Mouse (Mus musculus) G1E (cell line): ENCODE measurements around the gene Eif2b2. TPM values are rescaled to one million over a fixed set of nuclear protein-coding genes. Genes with fewer than 3 reads are reported as not detected.

Source experiments
- ATAC-seq: 2 replicates; pipeline ENCODE4 v1.8.0; 2016; ENCODE audit warnings: mild to moderate bottlenecking; ENCODE audit not compliant: insufficient number of reproducible peaks, poor library complexity, low FRiP score, severe bottlenecking; ENCODE audit errors: extremely low read depth
- DNase-seq: peaks from one replicate; pipeline ENCODE4 v3.0.0; 2012; ENCODE audit warnings: low spot score
- H3K27me3 ChIP-seq: 2 replicates; pipeline ENCODE4 v1.6.1; 2012; ENCODE audit warnings: mild to moderate bottlenecking, low read length, inconsistent platforms; ENCODE audit not compliant: insufficient read depth
- H3K36me3 ChIP-seq: replicated peaks from 2 replicates; pipeline ENCODE3; 2012; ENCODE audit warnings: mild to moderate bottlenecking, inconsistent platforms
- H3K4me1 ChIP-seq: 2 replicates; pipeline ENCODE4 v1.6.1; 2012; ENCODE audit warnings: low read depth, low read length, inconsistent platforms, mixed read lengths; ENCODE audit not compliant: insufficient read depth
- H3K4me3 ChIP-seq: 2 replicates; pipeline ENCODE4 v1.5.1; 2012; ENCODE audit warnings: low read depth, mild to moderate bottlenecking, inconsistent platforms, low read length, moderate library complexity, mixed read lengths
- H3K9me3 ChIP-seq: replicated peaks from 2 replicates; pipeline ENCODE4 v1.6.1; 2012; ENCODE audit warnings: inconsistent platforms
- CTCF ChIP-seq: IDR thresholded peaks from 2 replicates; pipeline ENCODE4 v1.5.1; 2012; ENCODE audit warnings: low read depth, low read length, inconsistent platforms, mixed read lengths
- GATA1 ChIP-seq: IDR thresholded peaks from 2 replicates; pipeline ENCODE4 v1.6.1; 2012; ENCODE audit warnings: borderline replicate concordance, low read length, inconsistent platforms, mixed read lengths
- GATA2 ChIP-seq: IDR thresholded peaks from 2 replicates; pipeline ENCODE4 v1.6.1; 2012; ENCODE audit warnings: low read depth, low read length, inconsistent platforms, borderline replicate concordance
- POLR2AphosphoS5 ChIP-seq: IDR thresholded peaks from 2 replicates; pipeline ENCODE4 v1.6.1; 2012; ENCODE audit warnings: low read depth, low read length, inconsistent platforms; ENCODE audit not compliant: insufficient replicate concordance
- TAL1 ChIP-seq: conservative IDR thresholded peaks from 2 replicates; pipeline ENCODE4 v1.6.1; 2012; ENCODE audit warnings: low read depth, low read length, inconsistent platforms, mixed read lengths
- polyA plus RNA-seq: library from polyadenylated mRNA; stranded (reverse); fragments of >175 nt; gene quantifications from 2 replicates; pipeline ENCODE4 v1.2.3, GENCODE M21; 2012
- total RNA-seq, 2 experiments: library from RNA; stranded (forward) in 1 of 2; stranded (reverse) in 1 of 2; fragments of 200-1000 nt in 1 of 2; fragments of >200 nt in 1 of 2; fragmentation: Nextera tagmentation in 1 of 2; gene quantifications; 2 replicates each; pipeline ENCODE4 v1.2.3; 2014 to 2017

The Eif2b2 gene
- total and polyA plus RNA-seq, 3 experiments: 28.4 to 320 (median 155) TPM

DNA sequence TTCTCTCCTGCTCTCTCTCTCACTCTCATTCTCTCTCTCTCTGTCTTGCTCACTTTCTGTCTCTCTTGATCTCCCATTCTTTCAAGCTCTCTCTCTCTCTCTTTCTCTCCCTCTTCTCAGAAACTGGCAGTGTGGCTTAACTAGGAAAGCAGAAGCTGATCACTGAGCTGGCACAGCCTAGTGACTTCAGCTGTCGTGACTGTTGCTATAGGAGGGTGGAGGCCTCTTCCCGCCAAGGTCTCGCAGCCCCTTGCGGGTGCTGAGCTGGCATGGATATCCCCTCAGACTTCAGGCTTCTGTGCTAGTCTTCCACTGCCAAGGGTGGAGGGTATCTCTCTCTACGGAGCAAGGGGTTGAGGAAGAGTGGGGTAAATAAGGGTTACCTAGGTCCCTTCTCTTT is 36.4 kb upstream of the Eif2b2 start:
- Histone ChIP-seq H3K9me3 (no peaks in the 10 kb centered on the region), H3K4me3 (no peak overlapping the region), H3K36me3 (no peaks in the 10 kb centered on the region), H3K27me3 (peaks cover 74% of the 10 kb centered on the region), H3K4me1 (peaks cover 4% of the 10 kb centered on the region)
- no peak for TF ChIP-seq CTCF
- no peak for TF ChIP-seq GATA2
- no peak for TF ChIP-seq POLR2AphosphoS5
- no peak for TF ChIP-seq GATA1
- no peak for TF ChIP-seq TAL1
- ATAC-seq (no peak), DNase-seq (no peak)

DNA sequence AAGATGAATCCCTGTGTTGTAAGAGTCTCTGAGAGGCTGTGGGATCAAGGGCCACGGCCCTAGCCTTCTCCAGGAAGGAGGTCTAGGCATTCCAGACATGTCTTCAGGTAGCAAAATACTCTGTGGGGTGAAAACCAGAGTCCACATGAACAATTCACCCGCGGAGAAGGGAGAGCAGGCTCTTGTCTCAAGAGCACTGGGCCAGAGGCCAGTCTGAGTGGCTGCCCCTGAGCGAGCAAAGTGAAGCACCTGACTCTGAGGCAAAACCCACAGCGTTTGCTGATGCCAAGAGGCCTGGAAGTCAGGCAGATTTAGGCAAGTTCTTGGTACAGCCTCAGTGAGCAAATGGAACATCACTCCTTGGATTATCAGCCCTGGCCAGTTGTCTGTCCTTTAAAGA is 35.2 kb upstream of the Eif2b2 start:
- Histone ChIP-seq H3K9me3 (no peaks in the 10 kb centered on the region), H3K4me1 (peaks cover 4% of the 10 kb centered on the region; the same call in 1 of the 2 replicates), H3K4me3 (no peak overlapping the region), H3K36me3 (no peaks in the 10 kb centered on the region), H3K27me3 (peaks cover 61% of the 10 kb centered on the region)
- no peak for TF ChIP-seq CTCF
- no peak for TF ChIP-seq GATA2
- TF ChIP-seq POLR2AphosphoS5: no peak
- no peak for TF ChIP-seq TAL1
- no peak for TF ChIP-seq GATA1
- ATAC-seq: no peak
- no peak for DNase-seq

DNA sequence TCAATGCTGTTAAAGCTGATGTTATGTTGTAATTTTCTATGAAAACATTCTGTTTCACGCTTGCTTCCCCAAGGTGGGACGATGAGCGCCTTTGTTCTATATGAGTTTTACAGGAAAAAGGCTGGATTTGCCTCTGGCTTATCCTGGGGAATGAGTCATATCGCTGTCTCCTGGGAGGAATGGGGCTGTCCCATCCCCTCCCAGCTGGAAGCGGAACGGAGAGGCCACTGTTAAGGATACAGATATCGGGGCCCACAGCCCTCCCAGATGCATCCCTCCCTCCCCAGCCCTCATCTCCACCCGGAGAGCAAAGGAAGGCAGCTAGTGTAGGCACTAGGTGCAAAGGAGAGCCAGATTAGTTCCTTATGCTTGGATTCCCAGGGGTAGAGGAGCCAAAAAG is 33.5 kb upstream of the Eif2b2 start:
- no peak for TF ChIP-seq POLR2AphosphoS5
- no peak for TF ChIP-seq GATA1
- no peak for TF ChIP-seq CTCF
- no peak for TF ChIP-seq TAL1
- no peak for TF ChIP-seq GATA2
- no peak for ATAC-seq
- H3K36me3 ChIP-seq: no peaks in the 10 kb centered on the region
- H3K27me3 ChIP-seq: peaks cover 53% of the 10 kb centered on the region
- peaks cover 4% of the 10 kb centered on the region; the same call in 1 of the 2 replicates for H3K4me1 ChIP-seq
- no peak for DNase-seq
- no peak overlapping the region for H3K4me3 ChIP-seq
- H3K9me3 ChIP-seq: no peaks in the 10 kb centered on the region

DNA sequence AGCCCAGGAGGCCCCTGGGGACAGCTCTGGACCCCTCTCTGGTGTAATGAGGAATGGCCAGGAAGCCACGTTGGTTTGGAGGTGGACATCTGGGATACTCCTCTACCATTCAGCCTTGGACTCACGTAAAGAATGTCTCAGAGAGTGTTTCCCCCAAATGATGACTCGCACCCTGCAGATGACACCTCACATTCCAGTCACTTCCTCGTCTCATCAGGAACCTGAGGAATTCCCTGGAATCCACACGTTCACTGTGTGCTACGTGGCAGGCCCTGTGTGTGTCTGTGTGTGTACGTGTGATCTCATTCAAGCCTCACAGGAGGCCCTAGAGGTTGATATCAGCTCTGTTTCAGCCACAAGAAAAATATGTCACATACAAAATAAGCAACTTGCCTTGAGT is 32.9 kb upstream of the Eif2b2 start:
- peaks cover 4% of the 10 kb centered on the region; the same call in 1 of the 2 replicates for H3K4me1 ChIP-seq
- ATAC-seq: no peak
- H3K27me3 ChIP-seq: peaks cover 48% of the 10 kb centered on the region

DNA sequence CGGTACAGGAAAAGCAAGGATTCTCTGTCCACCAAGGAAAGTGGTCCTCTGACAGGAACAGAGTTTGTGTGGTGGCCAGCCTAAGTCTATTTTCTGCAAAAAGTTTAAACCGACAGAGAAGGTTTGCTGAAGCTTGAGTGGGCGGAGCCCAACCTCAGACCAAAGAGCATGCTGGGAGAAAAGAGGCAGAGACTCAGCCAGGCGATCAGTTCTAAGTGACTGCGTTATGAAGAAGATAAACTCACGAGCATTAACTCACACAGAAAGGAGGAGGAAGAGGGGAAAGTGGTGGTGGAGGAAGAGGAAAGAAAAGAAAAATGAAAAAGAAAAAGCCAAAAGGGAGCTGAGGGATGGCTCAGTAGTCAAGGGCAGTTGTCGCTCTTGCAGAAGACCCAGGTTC is 29.0 kb upstream of the Eif2b2 start:
- Histone ChIP-seq H3K9me3 (no peaks in the 10 kb centered on the region), H3K27me3 (peaks cover 45% of the 10 kb centered on the region), H3K36me3 (no peaks in the 10 kb centered on the region), H3K4me1 (peaks cover 7% of the 10 kb centered on the region), H3K4me3 (no peak overlapping the region)
- ATAC-seq: no peak
- no peak for DNase-seq
- TF ChIP-seq CTCF (no peak), GATA2 (no peak), POLR2AphosphoS5 (no peak), GATA1 (no peak), TAL1 (no peak)

More for the DNA sequence above, 32.9 kb upstream of the Eif2b2 start:
- H3K9me3 ChIP-seq: no peaks in the 10 kb centered on the region
- TF ChIP-seq GATA1: no peak
- TF ChIP-seq TAL1: no peak
- no peak for TF ChIP-seq POLR2AphosphoS5
- no peak for TF ChIP-seq GATA2
- TF ChIP-seq CTCF: no peak
- H3K36me3 ChIP-seq: no peaks in the 10 kb centered on the region
- no peak for DNase-seq
- no peak overlapping the region for H3K4me3 ChIP-seq

DNA sequence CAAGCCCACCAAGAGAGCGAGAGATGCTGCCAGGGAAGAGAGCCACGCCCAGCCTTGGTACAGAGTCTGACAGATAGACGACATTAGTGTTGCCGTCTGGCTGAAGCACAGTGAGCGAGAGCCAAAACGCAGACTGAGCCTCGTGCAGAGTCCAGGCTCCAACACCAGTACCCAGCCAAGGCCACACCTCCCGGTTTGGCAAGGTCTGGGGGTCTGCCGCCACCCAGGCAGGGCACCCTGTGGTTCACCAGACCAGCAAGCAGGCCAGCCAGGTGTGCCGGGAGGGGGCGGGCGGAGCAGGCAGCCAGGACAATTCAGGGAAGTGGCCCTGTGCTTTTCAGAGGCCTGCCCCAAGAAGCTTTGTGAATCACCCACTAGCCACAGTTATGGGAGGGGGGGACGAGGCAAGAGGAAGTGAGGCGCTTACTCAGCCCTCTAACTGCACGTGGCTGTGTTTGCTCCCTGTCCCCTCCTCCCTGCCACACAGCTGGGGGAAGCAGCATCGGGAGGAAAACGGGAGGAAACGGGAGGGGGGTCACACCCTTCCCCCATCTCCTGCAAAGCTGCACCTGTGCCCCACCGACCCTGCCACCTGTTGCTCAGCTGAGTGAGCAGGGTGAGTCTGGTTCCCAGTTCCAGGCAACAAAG is 26.7 kb upstream of the Eif2b2 start:
- DNase-seq (no peak), ATAC-seq (no peak)
- H3K9me3 ChIP-seq: no peaks in the 10 kb centered on the region
- H3K36me3 ChIP-seq: no peaks in the 10 kb centered on the region
- peaks cover 48% of the 10 kb centered on the region for H3K27me3 ChIP-seq
- H3K4me3 ChIP-seq: no peak overlapping the region
- TF ChIP-seq CTCF: no peak
- TF ChIP-seq POLR2AphosphoS5: no peak
- TF ChIP-seq GATA2: no peak
- no peak for TF ChIP-seq GATA1
- no peak for TF ChIP-seq TAL1
- H3K4me1 ChIP-seq: peaks cover 7% of the 10 kb centered on the region
